Mouse (Mus musculus): ENCODE measurements at regions not wholly inside any gene's neighbourhood (a gene's known extent, or its start where the extent isn't known, plus 50 kb on each side); places are given as distances from the start of the nearest gene placed in this dataset.

DNA sequence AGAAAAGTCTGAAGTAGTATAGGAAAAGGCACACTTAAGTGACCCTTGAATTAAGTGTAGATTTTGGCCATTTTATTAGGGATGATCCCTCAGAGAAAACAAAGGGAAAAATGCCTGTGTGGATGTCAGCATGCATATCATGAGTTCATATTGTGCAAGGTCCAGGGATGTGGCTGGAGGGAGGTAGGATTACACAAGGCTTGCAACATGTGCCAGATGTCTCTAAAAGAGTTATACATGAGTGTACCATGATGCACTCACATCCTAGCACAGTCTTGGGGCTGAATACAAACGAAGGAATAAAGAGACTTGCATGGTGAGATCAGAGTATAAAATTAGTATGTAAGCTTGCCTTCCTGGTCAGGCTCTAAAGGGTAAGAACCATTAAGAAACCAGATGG lies 233.7 kb upstream of the Ldb2 start:
- DNase-seq (ENCODE audit: low spot score), result no peak

DNA sequence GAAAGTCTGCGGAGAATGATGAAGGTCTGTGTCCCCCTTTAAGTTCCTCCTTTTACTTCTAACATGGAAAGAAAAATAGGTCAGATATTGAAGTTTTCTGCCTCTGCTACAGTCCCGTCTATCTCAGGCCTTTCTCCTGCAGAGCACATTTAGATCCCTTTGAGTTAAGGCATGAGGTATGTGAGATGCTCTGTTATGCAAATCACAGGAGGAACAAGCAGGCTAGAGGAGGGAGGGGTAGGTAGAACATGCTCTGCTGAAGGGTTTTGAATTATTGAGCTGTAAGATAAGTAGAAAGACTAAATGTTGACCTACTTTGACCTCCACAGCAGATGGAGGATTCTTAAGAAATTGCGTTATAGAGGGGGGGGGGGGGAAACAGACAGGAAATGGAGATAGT lies 228.4 kb upstream of the Ldb2 start:
- DNase-seq (ENCODE audit: low spot score), result no peak

DNA sequence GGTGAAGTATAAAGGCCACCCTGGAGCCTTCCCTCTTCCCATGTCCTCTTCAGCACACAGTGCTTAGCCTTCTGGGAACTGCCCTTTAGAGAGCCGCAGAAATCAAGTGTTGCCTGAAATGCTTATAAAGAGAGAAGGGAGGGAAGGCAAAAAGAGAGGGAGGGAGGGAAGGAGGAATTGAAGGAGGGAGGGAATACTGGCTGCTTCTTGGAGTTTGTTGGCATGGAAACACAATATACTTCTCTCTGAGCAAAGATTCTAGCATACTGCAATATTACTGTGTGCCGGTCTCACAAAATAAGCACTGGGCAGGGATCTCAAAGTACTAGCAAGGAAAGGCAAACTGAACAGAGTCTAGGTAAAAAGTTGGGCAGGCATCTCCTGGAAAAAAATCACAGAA lies 225.9 kb upstream of the Ldb2 start:
- no peak for DNase-seq (ENCODE audit: low spot score)

DNA sequence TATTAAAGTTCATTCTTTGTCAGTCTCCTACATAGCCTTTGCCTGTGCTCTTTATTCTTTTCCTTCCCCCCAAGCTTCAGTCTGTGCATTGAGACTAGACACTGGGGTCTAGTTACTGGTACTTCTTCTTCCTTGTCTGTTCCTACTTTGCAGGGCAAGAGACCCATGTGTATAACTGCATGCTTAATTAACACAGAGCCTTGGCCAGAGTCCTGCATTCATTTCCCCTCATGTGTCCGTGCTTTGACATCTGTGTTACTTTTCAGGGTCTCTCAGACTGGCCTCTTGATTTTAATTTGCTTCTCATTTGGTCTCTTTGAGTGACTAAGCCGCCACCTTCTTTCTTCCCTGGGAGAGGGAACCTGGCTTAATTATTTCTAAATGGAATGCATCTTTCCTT lies 208.4 kb upstream of the Ldb2 start:
- no peak for DNase-seq (ENCODE audit: low spot score)

DNA sequence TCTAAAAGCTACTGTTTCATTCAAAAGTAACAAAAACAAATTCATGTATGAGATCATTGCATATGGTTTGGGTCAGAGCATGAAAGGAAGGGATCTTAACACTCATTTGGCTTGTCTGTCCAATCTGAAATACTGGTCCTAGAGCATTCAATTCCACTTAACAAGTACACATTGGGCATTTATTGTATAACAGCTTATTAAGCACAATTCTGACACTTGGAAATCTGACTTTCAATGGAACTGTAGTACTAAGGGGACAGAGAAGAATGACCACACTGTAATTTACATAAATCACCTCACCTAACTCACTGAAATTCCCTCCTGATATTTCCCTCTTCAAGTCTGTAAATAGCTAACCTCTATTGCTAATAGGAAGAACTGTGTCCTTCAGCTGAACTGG lies 201.5 kb upstream of the Ldb2 start:
- no peak for DNase-seq (ENCODE audit: low spot score)

DNA sequence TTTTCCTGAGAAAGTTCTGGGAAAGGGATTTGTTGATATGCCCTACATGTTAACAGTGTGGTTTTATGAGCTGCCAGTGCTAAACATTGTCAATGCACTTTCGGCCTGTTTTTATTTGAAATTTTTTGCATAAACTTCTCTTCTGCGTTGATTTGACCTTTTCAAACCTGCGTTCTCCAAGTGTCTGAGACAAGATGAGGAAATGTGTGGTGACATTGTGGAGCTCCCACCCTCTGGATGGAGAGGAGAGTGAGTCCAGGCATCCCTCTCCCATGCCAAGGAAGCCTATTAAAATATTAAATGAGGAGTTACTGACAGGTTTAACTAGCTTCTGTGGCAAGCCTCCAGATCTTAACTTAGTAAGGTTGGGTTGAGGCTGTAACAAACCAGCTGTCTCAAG lies 199.6 kb upstream of the Ldb2 start:
- DNase-seq (ENCODE audit: low spot score), result no peak

DNA sequence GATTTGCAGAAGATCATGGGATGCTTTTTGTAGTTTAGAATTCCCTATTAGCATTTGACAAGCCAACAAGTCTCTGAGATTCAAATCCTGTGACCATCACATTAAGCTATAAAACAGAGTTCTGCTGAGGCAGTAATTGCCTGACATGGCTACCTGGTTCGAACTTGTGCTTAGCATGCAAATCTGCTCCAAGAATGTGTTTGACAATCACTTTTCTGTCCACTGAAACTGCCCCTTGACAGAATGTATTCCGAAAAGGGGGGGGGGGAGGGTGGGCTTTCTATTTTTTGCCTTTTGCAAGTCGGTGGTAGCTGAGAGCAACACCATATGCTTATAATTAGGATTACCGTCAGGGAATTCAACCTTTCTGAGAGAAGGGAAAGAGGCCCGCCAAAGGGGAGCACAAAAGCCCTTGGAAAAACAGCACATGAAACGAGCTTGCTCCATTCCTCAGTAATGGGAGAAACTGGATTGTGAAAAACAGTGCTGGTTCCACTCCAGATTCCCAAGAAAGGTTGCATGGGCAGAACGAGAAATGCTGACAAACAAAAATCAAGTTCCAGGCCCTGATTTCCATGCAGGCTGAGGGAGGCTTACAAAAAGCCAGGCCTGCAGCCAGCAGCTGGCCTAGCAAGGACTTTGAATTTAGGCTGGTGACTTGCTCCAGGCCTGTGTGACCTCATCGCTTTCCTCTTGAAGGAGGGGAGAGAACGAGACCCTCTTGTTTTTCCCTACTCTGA lies 176.1 kb upstream of the Ldb2 start:
- DNase-seq (ENCODE audit: low spot score), result peak; percentile 44

DNA sequence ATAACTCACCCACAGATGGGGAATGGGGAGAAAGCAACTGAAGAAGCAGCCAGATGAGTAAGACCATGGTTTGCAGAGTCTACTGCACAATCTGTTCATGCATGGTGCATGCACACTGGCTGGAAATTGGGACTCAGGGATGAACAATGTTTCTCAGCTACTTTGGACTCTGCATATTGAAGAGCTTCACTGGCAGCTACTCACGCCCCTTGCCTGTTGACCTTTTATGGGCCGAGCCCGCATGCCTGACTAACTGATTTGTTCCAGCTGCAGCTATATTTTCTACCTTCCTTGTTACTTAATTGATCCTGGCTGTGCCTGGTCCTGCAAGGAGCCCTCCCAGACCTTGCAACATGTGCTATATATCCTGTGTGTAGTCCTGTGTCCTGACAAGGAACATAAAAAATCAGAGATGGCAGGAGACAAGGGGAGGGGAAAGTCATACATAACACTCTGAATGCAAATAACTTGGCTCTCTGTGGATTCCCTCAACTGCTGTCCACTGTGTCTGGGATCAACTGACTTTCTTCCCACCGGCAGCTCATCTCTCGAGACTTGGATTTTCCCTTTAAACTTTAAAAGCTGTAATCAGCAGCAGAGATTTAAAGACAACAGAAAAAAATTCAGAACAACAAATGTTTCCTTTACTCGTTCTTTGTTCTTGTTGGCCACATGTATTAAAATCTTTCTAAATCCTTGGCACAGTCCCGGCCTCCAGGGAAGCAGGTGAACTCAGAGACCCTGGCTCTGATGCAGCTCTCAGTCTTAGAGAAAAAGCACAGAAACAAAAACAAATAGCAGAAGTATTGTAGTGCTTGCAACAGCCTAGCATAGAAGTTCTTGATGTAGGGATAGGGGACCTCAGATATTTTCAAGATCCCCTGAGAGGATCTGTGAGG lies 143.8 kb upstream of the Ldb2 start:
- peak; percentile 87 for DNase-seq (ENCODE audit: low spot score)

DNA sequence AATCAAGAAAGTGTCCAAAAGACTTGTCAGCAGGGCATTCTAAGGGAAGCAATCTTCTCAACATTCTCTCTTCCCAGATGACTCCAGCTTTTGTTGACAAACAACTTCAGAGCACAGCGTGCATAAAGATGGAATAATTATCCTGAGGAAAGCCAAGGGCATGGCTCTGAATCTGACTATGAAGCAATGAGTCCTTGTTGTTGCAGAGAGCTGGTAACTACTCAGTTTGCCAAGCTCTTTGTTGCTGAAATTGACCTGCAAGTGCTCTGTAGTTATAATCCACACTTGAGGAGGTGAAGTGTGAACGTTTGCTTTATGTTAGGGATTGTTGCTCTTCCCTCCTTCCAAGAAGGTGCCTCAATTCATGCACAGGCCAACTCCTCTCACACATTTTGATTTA lies 143.1 kb upstream of the Ldb2 start:
- DNase-seq (ENCODE audit: low spot score), result no peak

DNA sequence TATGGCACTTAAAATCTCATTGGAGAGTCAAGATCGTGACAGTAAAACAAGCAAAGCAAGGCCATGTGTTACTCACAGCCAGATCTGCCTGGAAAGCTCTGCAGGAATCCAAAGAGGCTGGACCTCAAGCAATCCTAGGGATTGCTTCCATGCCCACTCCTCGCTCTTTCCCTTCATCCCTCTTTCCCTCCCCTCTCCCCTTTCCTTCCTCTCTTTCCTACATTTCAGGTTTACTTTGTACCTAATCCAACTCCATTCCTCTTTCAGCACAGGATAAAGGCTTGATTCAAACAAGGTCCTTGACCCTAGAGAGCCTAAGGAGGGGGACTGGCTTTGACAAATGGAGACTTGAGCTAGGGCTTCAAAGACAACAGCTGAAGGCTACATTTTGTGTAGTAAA lies 126.0 kb upstream of the Ldb2 start:
- DNase-seq (ENCODE audit: low spot score), result peak; percentile 13

DNA sequence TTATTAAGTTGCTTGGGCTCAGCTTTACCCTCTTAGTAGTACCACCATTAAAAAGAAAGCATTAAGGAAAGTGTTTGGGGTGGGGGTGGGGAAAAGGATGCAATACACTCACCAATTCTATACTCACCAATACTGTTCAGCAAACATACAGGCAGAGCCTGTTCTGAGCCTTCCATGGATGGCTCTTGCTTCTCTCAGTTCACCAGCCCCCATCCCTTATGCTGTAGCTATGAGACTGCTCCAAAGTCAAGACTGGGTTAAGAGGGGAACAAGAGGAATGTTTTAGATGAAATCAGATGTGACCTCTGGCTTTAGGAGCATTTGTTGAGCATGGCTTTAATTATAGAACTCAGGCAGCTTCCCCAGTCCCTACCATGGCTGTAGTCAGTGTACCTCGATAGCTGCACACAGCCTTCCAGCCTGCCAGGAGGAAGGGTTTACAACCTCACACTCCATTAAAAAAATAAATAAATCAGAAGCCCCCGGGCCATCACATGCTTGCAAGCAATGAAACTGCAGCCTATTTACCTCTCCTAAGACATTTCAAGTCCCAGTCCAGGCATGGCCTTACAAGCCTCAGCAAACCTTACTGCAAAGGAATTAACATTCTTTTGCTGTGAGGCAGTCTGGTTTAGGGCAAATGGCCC lies 122.8 kb upstream of the Ldb2 start:
- DNase-seq (ENCODE audit: low spot score), result peak; percentile 72

DNA sequence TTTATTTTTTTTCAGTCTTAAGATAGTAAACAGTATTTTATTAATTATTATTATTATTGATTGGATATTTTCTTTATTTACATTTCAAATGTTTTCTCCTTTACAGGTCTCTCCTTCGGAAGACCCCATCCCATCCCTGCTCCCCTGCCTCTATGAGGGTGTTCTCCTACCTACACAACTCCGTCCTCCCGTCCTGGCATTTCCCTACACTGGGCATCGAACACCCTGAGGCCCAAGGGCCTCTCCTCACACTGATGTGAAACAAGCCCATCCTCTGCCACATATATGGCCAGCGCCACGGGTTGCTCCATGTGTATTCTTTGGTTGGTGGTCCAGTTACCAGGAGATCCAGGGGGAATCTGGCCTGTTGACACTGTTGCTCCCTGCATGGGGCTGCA lies 118.3 kb upstream of the Ldb2 start:
- DNase-seq (ENCODE audit: low spot score), result no peak

DNA sequence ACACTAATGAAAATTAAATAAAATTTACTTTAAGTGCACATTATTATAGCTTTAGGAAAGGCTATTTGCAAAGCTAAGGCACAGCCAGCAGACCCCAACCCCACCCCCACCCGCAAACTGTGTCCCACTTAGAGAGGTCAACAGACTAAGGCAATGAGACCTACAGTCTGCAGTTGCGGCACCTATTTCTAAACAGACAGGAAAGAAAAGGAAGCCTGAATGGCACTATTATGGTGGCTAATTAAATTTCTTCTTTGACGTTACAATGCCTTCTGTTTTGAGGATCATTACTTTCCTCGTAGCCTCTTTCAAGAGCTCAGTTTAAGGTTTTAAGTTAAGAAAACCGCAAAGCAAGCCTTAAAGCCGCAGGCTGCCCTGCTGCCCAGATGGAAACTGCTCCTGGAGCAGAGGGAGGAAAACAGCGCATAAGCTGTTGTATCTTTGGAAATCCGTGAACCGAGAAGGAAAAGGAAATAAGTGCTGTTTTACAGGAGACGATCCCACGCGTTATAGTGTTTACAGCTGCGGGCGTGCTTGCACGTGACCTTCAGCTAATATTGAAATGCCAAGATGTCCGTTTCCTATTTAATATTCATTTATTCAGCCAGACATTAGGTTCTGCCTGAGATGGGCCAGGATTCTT lies 117.8 kb upstream of the Ldb2 start:
- no peak for DNase-seq (ENCODE audit: low spot score)

DNA sequence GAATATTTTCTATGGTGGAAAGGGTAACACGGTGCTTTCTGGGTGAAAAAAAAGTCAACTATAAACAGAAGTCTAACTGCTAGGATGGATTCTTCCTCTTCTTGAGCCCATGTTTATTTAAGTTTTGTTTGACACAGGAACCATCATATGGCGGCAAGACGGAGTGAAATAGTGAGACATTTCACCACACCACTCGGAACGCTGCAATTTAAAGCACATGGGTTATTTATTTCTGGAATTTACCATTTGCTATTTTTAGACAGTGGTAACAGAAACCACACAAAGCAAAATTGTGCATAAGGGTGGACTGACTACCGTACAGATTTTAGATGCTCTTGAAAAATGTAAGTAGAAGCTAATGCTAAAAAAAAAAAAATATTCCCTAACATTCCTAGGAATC lies 103.1 kb upstream of the Ldb2 start:
- DNase-seq (ENCODE audit: low spot score), result no peak

DNA sequence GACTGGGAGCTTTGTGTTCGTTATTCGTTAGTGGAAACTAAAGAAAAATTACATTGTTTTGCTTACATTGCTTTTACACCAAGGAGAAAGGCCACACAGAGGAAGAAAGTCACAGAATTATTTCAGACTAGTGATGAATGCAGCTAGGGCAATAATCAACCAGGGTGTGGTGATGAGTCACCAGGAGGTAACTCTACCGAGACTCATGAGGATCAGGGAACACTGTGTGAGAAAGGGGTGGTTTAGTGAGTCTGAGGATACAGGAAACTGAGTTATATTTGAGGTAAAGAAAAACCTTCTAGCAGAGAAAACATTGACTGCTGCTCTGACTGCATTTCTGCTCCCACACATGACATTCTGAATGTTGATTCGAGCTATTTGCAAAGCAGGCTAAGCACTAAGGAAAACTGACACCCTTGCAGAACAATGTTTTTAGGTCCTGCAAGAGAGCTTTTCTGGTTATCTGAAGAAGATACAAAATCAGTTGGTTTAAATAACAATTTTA lies 87.1 kb upstream of the Ldb2 start:
- DNase-seq (ENCODE audit: low spot score), result no peak

DNA sequence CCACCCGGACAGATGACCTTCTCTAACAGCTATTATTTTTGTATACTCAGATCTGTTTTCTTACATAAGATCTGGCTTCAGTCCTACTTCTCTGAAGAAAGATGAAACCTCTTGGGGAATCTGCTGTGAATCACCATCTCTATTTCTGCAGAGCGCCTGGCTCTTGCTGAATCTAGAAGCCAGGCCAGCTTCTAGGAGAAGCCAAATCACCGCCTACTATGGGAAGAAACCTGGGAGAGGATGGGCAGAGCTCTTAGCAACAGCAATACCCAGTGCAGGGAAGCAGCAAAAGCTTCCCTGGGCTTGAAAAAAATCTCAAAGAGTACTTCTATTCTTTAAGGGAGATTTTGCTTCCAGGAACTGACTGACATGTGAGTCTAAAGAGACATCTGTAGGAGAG lies 77.5 kb upstream of the Ldb2 start:
- no peak for DNase-seq (ENCODE audit: low spot score)

DNA sequence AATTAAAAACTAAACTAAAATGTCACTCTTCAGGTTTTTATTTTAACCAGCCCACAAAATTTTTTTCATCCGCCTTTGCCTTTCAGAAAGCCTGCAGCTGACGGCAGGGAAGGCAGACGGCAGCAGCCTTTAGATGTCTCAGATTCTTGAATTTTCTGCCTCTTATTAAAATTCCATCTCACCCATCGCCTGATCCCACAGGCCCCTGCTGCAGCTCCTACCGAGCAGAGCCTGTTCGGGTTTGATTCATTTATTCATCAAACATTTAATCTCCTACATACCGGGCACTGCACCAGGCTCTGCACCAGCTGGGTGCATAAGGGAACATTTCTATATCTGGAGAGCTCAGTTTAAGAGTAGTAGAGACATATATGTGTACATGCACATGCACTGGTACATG lies 72.8 kb upstream of the Ldb2 start:
- DNase-seq (ENCODE audit: low spot score), result no peak

DNA sequence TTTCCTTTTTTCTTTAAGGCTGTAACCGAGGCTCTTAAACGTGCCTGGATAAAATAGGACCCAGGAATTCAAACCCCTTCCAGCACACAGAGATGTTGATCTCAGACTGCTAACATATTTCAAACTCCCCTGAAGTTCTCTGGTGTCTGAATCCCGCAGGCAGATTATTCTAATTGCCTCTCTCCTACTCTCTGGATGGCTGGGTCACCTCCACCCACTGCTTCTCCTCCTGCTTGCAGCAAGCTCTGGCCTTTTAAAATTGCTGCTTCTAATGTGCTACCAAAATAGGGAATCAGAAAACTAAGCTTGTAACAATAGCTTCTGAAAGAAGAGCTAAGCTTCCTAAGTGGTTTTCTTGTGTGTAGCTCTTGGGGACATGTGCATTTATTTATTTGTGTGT lies 64.4 kb upstream of the Ldb2 start:
- no peak for DNase-seq (ENCODE audit: low spot score)

DNA sequence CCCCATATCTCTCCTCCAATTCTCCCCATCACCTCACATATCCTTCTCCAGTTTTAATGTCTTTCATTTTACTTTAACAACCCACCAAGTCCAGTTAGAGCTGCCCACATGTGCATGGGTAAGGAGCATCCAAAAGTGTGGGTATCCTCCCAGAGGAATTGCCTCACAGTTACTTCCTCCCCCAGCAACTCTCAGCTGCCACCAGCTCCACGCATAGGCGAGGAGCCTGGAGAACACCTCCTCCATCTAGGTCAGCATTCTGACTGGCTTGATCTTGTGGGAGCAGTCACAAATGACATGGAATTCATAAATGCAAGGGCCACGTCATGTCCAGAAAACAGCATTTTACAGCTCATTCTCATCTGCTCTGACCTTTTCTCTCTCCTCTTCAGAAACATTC lies 63.9 kb upstream of the Ldb2 start:
- DNase-seq (ENCODE audit: low spot score), result no peak

DNA sequence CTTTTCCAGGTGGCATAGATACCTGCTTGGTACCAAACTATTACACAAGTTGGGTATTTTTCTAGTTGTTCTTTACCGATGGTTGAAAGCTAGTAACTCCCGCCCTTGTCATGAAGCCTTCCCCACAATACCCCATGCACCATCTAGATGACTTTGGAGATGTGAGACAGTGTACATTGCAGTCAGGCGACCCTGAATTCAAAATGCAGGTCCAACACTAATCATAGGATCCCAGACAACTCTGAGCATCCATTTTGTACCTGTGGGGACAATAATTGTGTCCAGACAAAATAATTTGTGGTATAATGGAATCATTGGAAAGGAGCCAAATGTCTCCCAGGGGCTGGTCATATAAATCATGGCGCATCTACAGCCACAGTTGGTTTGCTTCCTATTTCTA lies 54.7 kb upstream of the Ldb2 start:
- DNase-seq (ENCODE audit: low spot score), result no peak
